Mouse (Mus musculus) limb, embryonic 15.5 days (tissue): ENCODE measurements at regions not wholly inside any gene's neighbourhood (a gene's known extent, or its start where the extent isn't known, plus 50 kb on each side); places are given as distances from the start of the nearest gene placed in this dataset.

Experiments used
- ATAC-seq: fragments of 200-750 bp; cut with Nextera tagmentation; 2 replicates; pipeline ENCODE4 v1.8.0; 2017; ENCODE audit warnings: low read depth, moderate TSS enrichment; ENCODE audit not compliant: insufficient number of reproducible peaks, low FRiP score, low TSS enrichment
- H3K27ac ChIP-seq: fragments of 300-500 bp; sonication (generic); 2 replicates; pipeline ENCODE4 v1.5.1; 2015; ENCODE audit warnings: moderate library complexity, mild to moderate bottlenecking, inconsistent platforms
- H3K27me3 ChIP-seq: fragments of 300-500 bp; sonication (generic); 2 replicates; pipeline ENCODE4 v1.6.1; 2015; ENCODE audit warnings: inconsistent platforms
- H3K36me3 ChIP-seq: fragments of 300-500 bp; sonication (generic); 2 replicates; pipeline ENCODE4 v1.6.1; 2015; ENCODE audit warnings: inconsistent platforms
- H3K4me1 ChIP-seq: fragments of 300-500 bp; sonication (generic); 2 replicates; pipeline ENCODE4 v1.6.1; 2015; ENCODE audit warnings: inconsistent platforms
- H3K4me2 ChIP-seq: fragments of 300-500 bp; sonication (generic); 2 replicates; pipeline ENCODE4 v1.6.1; 2015; ENCODE audit warnings: mild to moderate bottlenecking, inconsistent platforms
- H3K4me3 ChIP-seq: fragments of 300-500 bp; sonication (generic); 2 replicates; pipeline ENCODE4 v1.5.1; 2015; ENCODE audit warnings: mild to moderate bottlenecking, inconsistent platforms
- H3K9ac ChIP-seq: fragments of 300-500 bp; sonication (generic); 2 replicates; pipeline ENCODE4 v1.6.1; 2015; ENCODE audit warnings: inconsistent platforms
- H3K9me3 ChIP-seq: fragments of 300-500 bp; sonication (generic); 2 replicates; pipeline ENCODE4 v1.6.1; 2016; ENCODE audit warnings: inconsistent platforms
- WGBS: fragments of 180-500 bp; shearing (Covaris S2); methylation state at CpG from one replicate; pipeline ENCODE4 v1.1.7; 2015; 5-methylcytosine and 5-hydroxymethylcytosine counted together

GRCm38 (mm10) chr4:48771836-48772235 lies 108.5 kb downstream of the Cavin4 start:
- WGBS: 67% methylated on average over 8 of the region's 8 CpGs
- Histone ChIP-seq H3K36me3 (no peaks in the 10 kb centered on the region), H3K4me1 (peaks cover 4% of the 10 kb centered on the region), H3K4me3 (no peak overlapping the region), H3K9ac (no peak overlapping the region), H3K27ac (no peak overlapping the region), H3K4me2 (no peak overlapping the region), H3K27me3 (peaks cover 3% of the 10 kb centered on the region; the same call in 1 of the 2 replicates), H3K9me3 (no peaks in the 10 kb centered on the region)
- no peak for ATAC-seq

- WGBS: 60% methylated on average over 12 of the region's 12 CpGs
- H3K4me1 ChIP-seq: no peaks in the 10 kb centered on the region
- H3K36me3 ChIP-seq: no peaks in the 10 kb centered on the region
- H3K4me3 ChIP-seq: no peak overlapping the region
- no peaks in the 10 kb centered on the region for H3K9me3 ChIP-seq
- H3K27ac ChIP-seq: no peak overlapping the region
- no peak overlapping the region for H3K9ac ChIP-seq
- no peak overlapping the region for H3K4me2 ChIP-seq
- no peak for ATAC-seq
- H3K27me3 ChIP-seq: no peaks in the 10 kb centered on the region
Measured at GRCm38 (mm10) chr4:48779202-48779905, 116.0 kb downstream of the Cavin4 start.

GRCm38 (mm10) chr4:48779955-48780354 lies 116.6 kb downstream of the Cavin4 start:
- H3K4me2 ChIP-seq: no peak overlapping the region
- no peak overlapping the region for H3K9ac ChIP-seq
- no peak overlapping the region for H3K27ac ChIP-seq
- H3K4me1 ChIP-seq: no peaks in the 10 kb centered on the region
- H3K9me3 ChIP-seq: no peaks in the 10 kb centered on the region
- no peak overlapping the region for H3K4me3 ChIP-seq
- 83% methylated on average over 2 of the region's 2 CpGs for WGBS
- ATAC-seq: no peak
- no peaks in the 10 kb centered on the region for H3K27me3 ChIP-seq
- no peaks in the 10 kb centered on the region for H3K36me3 ChIP-seq

GRCm38 (mm10) chr4:48781099-48781498 lies 117.8 kb downstream of the Cavin4 start:
- ATAC-seq: no peak
- no peak overlapping the region for H3K4me3 ChIP-seq
- no peaks in the 10 kb centered on the region for H3K9me3 ChIP-seq
- 36% methylated on average over 4 of the region's 4 CpGs for WGBS
- no peaks in the 10 kb centered on the region for H3K4me1 ChIP-seq
- no peaks in the 10 kb centered on the region for H3K27me3 ChIP-seq
- no peak overlapping the region for H3K9ac ChIP-seq
- H3K27ac ChIP-seq: no peak overlapping the region
- H3K36me3 ChIP-seq: no peaks in the 10 kb centered on the region
- H3K4me2 ChIP-seq: no peak overlapping the region

- Histone ChIP-seq H3K36me3 (no peaks in the 10 kb centered on the region), H3K27ac (no peak overlapping the region), H3K4me3 (no peak overlapping the region), H3K4me1 (no peaks in the 10 kb centered on the region), H3K4me2 (no peak overlapping the region), H3K9ac (no peak overlapping the region), H3K9me3 (no peaks in the 10 kb centered on the region), H3K27me3 (no peaks in the 10 kb centered on the region)
- no peak for ATAC-seq
- WGBS: 70% methylated on average over 3 of the region's 3 CpGs
Measured at GRCm38 (mm10) chr4:48782686-48783085, 119.4 kb downstream of the Cavin4 start.

- no peak for ATAC-seq
- H3K36me3 ChIP-seq: no peaks in the 10 kb centered on the region
- WGBS: 74% methylated on average over 4 of the region's 4 CpGs
- no peak overlapping the region for H3K27ac ChIP-seq
- no peaks in the 10 kb centered on the region for H3K9me3 ChIP-seq
- H3K4me2 ChIP-seq: no peak overlapping the region
- H3K9ac ChIP-seq: no peak overlapping the region
- H3K4me3 ChIP-seq: no peak overlapping the region
- no peaks in the 10 kb centered on the region for H3K27me3 ChIP-seq
- no peaks in the 10 kb centered on the region for H3K4me1 ChIP-seq
Measured at GRCm38 (mm10) chr4:48791096-48791495, 127.8 kb downstream of the Cavin4 start.

GRCm38 (mm10) chr4:48803777-48804176 lies 140.5 kb downstream of the Cavin4 start:
- no peaks in the 10 kb centered on the region for H3K4me1 ChIP-seq
- WGBS: 65% methylated on average over 3 of the region's 3 CpGs

GRCm38 (mm10) chr4:48808571-48808970 lies 145.3 kb downstream of the Cavin4 start:
- no peaks in the 10 kb centered on the region for H3K27me3 ChIP-seq
- ATAC-seq: no peak
- WGBS: 80% methylated on average over 4 of the region's 4 CpGs
- no peaks in the 10 kb centered on the region for H3K9me3 ChIP-seq
- H3K36me3 ChIP-seq: no peaks in the 10 kb centered on the region
- no peak overlapping the region for H3K4me2 ChIP-seq
- no peak overlapping the region for H3K4me3 ChIP-seq
- no peak overlapping the region for H3K9ac ChIP-seq
- H3K4me1 ChIP-seq: no peaks in the 10 kb centered on the region
- no peak overlapping the region for H3K27ac ChIP-seq

More at GRCm38 (mm10) chr4:48803777-48804176, 140.5 kb downstream of the Cavin4 start:
- H3K27ac ChIP-seq: no peak overlapping the region
- H3K9ac ChIP-seq: no peak overlapping the region
- H3K27me3 ChIP-seq: no peaks in the 10 kb centered on the region
- no peak overlapping the region for H3K4me2 ChIP-seq
- H3K4me3 ChIP-seq: no peak overlapping the region
- no peak for ATAC-seq
- H3K36me3 ChIP-seq: no peaks in the 10 kb centered on the region
- H3K9me3 ChIP-seq: no peaks in the 10 kb centered on the region

- H3K9me3 ChIP-seq: no peaks in the 10 kb centered on the region
- H3K27ac ChIP-seq: no peak overlapping the region
- no peak overlapping the region for H3K4me2 ChIP-seq
- H3K36me3 ChIP-seq: no peaks in the 10 kb centered on the region
- no peak overlapping the region for H3K4me3 ChIP-seq
- no peaks in the 10 kb centered on the region for H3K4me1 ChIP-seq
- ATAC-seq: no peak
- WGBS: 58% methylated on average over 2 of the region's 2 CpGs
- no peak overlapping the region for H3K9ac ChIP-seq
- H3K27me3 ChIP-seq: no peaks in the 10 kb centered on the region
Measured at GRCm38 (mm10) chr4:48833718-48834117, 170.4 kb downstream of the Cavin4 start.

GRCm38 (mm10) chr4:48842777-48843214 lies 179.5 kb downstream of the Cavin4 start:
- no peak overlapping the region for H3K9ac ChIP-seq
- H3K36me3 ChIP-seq: no peaks in the 10 kb centered on the region
- H3K4me2 ChIP-seq: no peak overlapping the region
- ATAC-seq: no peak
- no peak overlapping the region for H3K27ac ChIP-seq
- no peaks in the 10 kb centered on the region for H3K4me1 ChIP-seq
- H3K9me3 ChIP-seq: no peaks in the 10 kb centered on the region
- H3K4me3 ChIP-seq: no peak overlapping the region
- 37% methylated on average over 2 of the region's 2 CpGs for WGBS
- H3K27me3 ChIP-seq: no peaks in the 10 kb centered on the region

- no peak overlapping the region for H3K4me2 ChIP-seq
- no peaks in the 10 kb centered on the region for H3K36me3 ChIP-seq
- no peak for ATAC-seq
- no peaks in the 10 kb centered on the region for H3K27me3 ChIP-seq
- 86% methylated on average over 2 of the region's 2 CpGs for WGBS
- no peak overlapping the region for H3K4me3 ChIP-seq
- no peaks in the 10 kb centered on the region for H3K9me3 ChIP-seq
- H3K9ac ChIP-seq: no peak overlapping the region
- no peaks in the 10 kb centered on the region for H3K4me1 ChIP-seq
- no peak overlapping the region for H3K27ac ChIP-seq
Measured at GRCm38 (mm10) chr4:48871105-48871504, 188.0 kb upstream of the Plppr1 start.

- no peaks in the 10 kb centered on the region for H3K4me1 ChIP-seq
- H3K27me3 ChIP-seq: no peaks in the 10 kb centered on the region
- H3K27ac ChIP-seq: no peak overlapping the region
- no peak overlapping the region for H3K4me2 ChIP-seq
- WGBS: 49% methylated on average over 4 of the region's 4 CpGs
- no peaks in the 10 kb centered on the region for H3K36me3 ChIP-seq
- ATAC-seq: no peak
- no peaks in the 10 kb centered on the region for H3K9me3 ChIP-seq
- no peak overlapping the region for H3K9ac ChIP-seq
- no peak overlapping the region for H3K4me3 ChIP-seq
Measured at GRCm38 (mm10) chr4:48889074-48889592, 169.9 kb upstream of the Plppr1 start.
